Mouse (Mus musculus) heart, embryonic 13.5 days (tissue): ENCODE data around the gene Psip1. TPM values are rescaled to one million over a fixed set of nuclear protein-coding genes. Genes with fewer than 3 reads are reported as not detected.

Source experiments
- ATAC-seq: fragments of 200-750 bp; cut with Nextera tagmentation; 2 replicates; pipeline ENCODE4 v1.8.0; 2017; ENCODE audit warnings: moderate TSS enrichment; ENCODE audit not compliant: insufficient number of reproducible peaks, low FRiP score, low TSS enrichment; ENCODE audit errors: extremely low read depth
- H3K27ac ChIP-seq: fragments of 300-500 bp; sonication (generic); replicated peaks from 2 replicates; pipeline ENCODE4 v1.5.1; 2015; ENCODE audit warnings: moderate library complexity, mild to moderate bottlenecking, inconsistent platforms
- H3K27me3 ChIP-seq: fragments of 300-500 bp; sonication (generic); replicated peaks from 2 replicates; pipeline ENCODE4 v1.6.1; 2015; ENCODE audit warnings: mild to moderate bottlenecking, inconsistent platforms
- H3K36me3 ChIP-seq: fragments of 300-500 bp; sonication (generic); 2 replicates; pipeline ENCODE4 v1.6.1; 2015; ENCODE audit warnings: mild to moderate bottlenecking, inconsistent platforms
- H3K4me1 ChIP-seq: fragments of 300-500 bp; sonication (generic); 2 replicates; pipeline ENCODE4 v1.6.1; 2015; ENCODE audit warnings: inconsistent platforms
- H3K4me2 ChIP-seq: fragments of 300-500 bp; sonication (generic); 2 replicates; pipeline ENCODE4 v1.6.1; 2015; ENCODE audit warnings: inconsistent platforms, mild to moderate bottlenecking, moderate library complexity
- H3K4me3 ChIP-seq: fragments of 300-500 bp; sonication (generic); 2 replicates; pipeline ENCODE4 v1.5.1; 2015; ENCODE audit warnings: moderate library complexity, mild to moderate bottlenecking, inconsistent platforms
- H3K9ac ChIP-seq: fragments of 300-500 bp; sonication (generic); 2 replicates; pipeline ENCODE4 v1.6.1; 2015; ENCODE audit warnings: inconsistent platforms, mild to moderate bottlenecking, moderate library complexity
- H3K9me3 ChIP-seq: fragments of 300-500 bp; sonication (generic); 2 replicates; pipeline ENCODE4 v1.6.1; 2016; ENCODE audit warnings: inconsistent platforms
- WGBS: fragments of 180-500 bp; shearing (Covaris S2); methylation state at CpG from one replicate; pipeline ENCODE4 v1.1.7; 2015; ENCODE audit warnings: mixed read lengths; 5-methylcytosine and 5-hydroxymethylcytosine counted together
- polyA plus RNA-seq: library from polyadenylated mRNA; unstranded; fragments of >200 nt; fragmentation: Nextera tagmentation; extraction: Ambion mirVana; gene quantifications from 2 replicates; pipeline ENCODE4 v1.2.1, GENCODE M21; 2015

The Psip1 gene
- polyA plus RNA-seq, 1 experiment from 2014 or later: 76.7 TPM

GRCm38 (mm10) chr4:83439045-83439444 lies 47.2 kb downstream of the Psip1 start:
- Histone ChIP-seq H3K27me3 (no peaks in the 10 kb centered on the region), H3K4me2 (no peak overlapping the region), H3K4me1 (no peaks in the 10 kb centered on the region), H3K9ac (no peak overlapping the region), H3K27ac (no peak overlapping the region), H3K36me3 (peaks cover 85% of the 10 kb centered on the region), H3K9me3 (no peaks in the 10 kb centered on the region), H3K4me3 (no peak overlapping the region)
- WGBS: 72% methylated on average over 5 of the region's 5 CpGs
- ATAC-seq: no peak

- H3K9ac ChIP-seq: no peak overlapping the region
- H3K27me3 ChIP-seq: no peaks in the 10 kb centered on the region
- no peak for ATAC-seq
- peaks cover 94% of the 10 kb centered on the region for H3K36me3 ChIP-seq
- H3K27ac ChIP-seq: no peak overlapping the region
- H3K4me1 ChIP-seq: no peaks in the 10 kb centered on the region
- no peak overlapping the region for H3K4me2 ChIP-seq
- no peaks in the 10 kb centered on the region for H3K9me3 ChIP-seq
- H3K4me3 ChIP-seq: no peak overlapping the region
Observed at GRCm38 (mm10) chr4:83438116-83438515, 48.1 kb downstream of the Psip1 start.

- 93% methylated on average over 8 of the region's 8 CpGs for WGBS
- ATAC-seq: no peak
- Histone ChIP-seq H3K27me3 (no peaks in the 10 kb centered on the region), H3K36me3 (peaks cover 98% of the 10 kb centered on the region), H3K9me3 (no peaks in the 10 kb centered on the region), H3K4me3 (no peak overlapping the region), H3K9ac (no peak overlapping the region), H3K4me1 (no peaks in the 10 kb centered on the region), H3K4me2 (no peak overlapping the region), H3K27ac (no peak overlapping the region)
Observed at GRCm38 (mm10) chr4:83436375-83436774, 49.9 kb downstream of the Psip1 start.

DNA sequence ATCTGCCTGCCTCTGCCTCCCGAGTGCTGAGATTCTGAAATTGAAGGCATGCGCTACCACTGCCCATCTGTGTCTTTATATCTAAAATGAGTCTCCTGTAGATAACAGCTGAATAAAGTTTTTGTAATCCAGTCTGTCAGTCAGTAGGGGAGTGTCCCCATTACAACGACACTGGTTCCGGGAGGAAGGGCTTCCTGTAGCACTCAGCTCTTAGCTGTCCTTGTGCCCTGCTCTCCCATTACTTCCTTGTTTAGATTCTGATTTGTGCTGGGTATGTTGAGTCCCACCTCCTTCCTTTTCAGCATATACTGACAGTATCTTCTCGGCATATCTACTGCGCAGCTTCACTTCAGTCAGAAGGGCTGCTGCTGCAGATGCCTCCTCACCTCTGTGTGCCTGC lies 53.4 kb downstream of the Psip1 start:
- 82% methylated on average over 6 of the region's 6 CpGs for WGBS
- Histone ChIP-seq H3K4me2 (no peak overlapping the region), H3K4me1 (no peaks in the 10 kb centered on the region), H3K27ac (no peak overlapping the region), H3K27me3 (no peaks in the 10 kb centered on the region), H3K4me3 (no peak overlapping the region), H3K36me3 (peaks cover 90% of the 10 kb centered on the region), H3K9me3 (no peaks in the 10 kb centered on the region), H3K9ac (no peak overlapping the region)
- ATAC-seq: no peak

DNA sequence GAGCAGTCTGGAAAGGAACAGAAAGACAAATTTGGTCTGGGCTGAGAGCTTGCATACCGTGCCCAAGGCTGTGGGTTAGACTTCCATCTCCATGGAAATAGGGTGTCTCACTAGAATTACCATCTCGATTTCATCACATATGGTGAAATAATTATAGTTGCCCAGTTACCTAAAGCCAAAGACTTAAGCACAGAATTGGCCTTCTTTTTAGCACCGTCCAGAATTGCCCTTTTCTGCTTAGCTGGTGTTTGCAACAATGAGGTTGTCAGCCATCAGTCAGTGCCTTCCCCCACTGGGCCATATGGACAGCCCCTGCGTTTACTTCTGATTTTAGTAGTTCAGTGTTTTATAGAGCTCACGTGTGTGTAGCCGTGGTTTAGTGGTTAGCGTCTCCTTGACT lies 54.3 kb downstream of the Psip1 start:
- 91% methylated on average over 7 of the region's 7 CpGs for WGBS
- Histone ChIP-seq H3K9ac (no peak overlapping the region), H3K27me3 (no peaks in the 10 kb centered on the region), H3K4me3 (no peak overlapping the region), H3K9me3 (no peaks in the 10 kb centered on the region), H3K4me1 (no peaks in the 10 kb centered on the region), H3K27ac (no peak overlapping the region), H3K36me3 (peaks cover 91% of the 10 kb centered on the region), H3K4me2 (no peak overlapping the region)
- ATAC-seq: no peak

DNA sequence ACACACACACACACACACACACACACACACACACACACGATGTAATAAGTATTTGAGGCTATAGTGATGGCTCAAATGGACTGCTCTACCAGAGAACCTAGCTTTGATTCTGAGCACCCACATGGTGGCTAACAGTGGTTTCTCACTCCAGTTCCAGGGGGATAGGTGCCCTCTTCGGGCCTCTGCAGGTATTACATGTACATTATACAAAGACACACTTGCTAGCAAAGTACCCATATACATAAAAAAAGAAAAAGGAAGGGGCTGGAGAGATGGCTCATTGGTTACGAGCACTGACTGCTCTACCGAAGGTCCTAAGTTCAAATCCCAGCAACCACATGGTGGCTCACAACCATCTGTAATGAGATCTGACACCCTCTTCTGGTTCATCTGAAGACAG lies 57.4 kb downstream of the Psip1 start:
- Histone ChIP-seq H3K36me3 (peaks cover 86% of the 10 kb centered on the region), H3K27me3 (no peaks in the 10 kb centered on the region), H3K4me2 (no peak overlapping the region), H3K4me3 (no peak overlapping the region), H3K9me3 (no peaks in the 10 kb centered on the region), H3K9ac (no peak overlapping the region), H3K4me1 (no peaks in the 10 kb centered on the region), H3K27ac (no peak overlapping the region)
- WGBS: 90% methylated on average over 4 of the region's 4 CpGs
- no peak for ATAC-seq

- Histone ChIP-seq H3K4me2 (no peak overlapping the region), H3K9me3 (no peaks in the 10 kb centered on the region), H3K27me3 (no peaks in the 10 kb centered on the region), H3K4me3 (no peak overlapping the region), H3K27ac (no peak overlapping the region), H3K9ac (no peak overlapping the region), H3K36me3 (peaks cover 86% of the 10 kb centered on the region), H3K4me1 (no peaks in the 10 kb centered on the region)
- ATAC-seq: no peak
- WGBS: 92% methylated on average over 8 of the region's 8 CpGs
Observed at GRCm38 (mm10) chr4:83427696-83428095, 58.6 kb downstream of the Psip1 start.

DNA sequence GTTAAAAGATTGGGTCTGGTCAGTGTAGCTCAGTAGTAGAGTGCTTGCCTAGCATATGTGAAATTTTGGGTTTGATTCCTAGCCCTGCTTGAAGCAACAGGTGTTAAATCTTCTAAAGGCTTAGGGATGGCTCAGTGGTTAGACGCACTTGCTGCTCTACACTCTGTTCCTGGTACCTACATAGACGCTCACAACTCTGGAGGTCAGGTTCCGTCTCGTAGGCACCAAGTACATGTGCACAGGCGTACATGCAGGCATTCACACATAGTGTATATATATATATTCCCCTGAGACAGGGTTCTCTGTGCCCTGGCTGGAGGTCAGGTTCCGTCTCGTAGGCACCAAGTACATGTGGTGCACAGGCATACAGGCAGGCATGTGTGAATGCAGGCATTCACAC lies 59.1 kb downstream of the Psip1 start:
- no peak for ATAC-seq
- Histone ChIP-seq H3K4me3 (no peak overlapping the region), H3K27ac (no peak overlapping the region), H3K4me1 (no peaks in the 10 kb centered on the region), H3K4me2 (no peak overlapping the region), H3K9ac (no peak overlapping the region), H3K9me3 (no peaks in the 10 kb centered on the region), H3K27me3 (no peaks in the 10 kb centered on the region), H3K36me3 (peaks cover 87% of the 10 kb centered on the region)
- 94% methylated on average over 7 of the region's 7 CpGs for WGBS

DNA sequence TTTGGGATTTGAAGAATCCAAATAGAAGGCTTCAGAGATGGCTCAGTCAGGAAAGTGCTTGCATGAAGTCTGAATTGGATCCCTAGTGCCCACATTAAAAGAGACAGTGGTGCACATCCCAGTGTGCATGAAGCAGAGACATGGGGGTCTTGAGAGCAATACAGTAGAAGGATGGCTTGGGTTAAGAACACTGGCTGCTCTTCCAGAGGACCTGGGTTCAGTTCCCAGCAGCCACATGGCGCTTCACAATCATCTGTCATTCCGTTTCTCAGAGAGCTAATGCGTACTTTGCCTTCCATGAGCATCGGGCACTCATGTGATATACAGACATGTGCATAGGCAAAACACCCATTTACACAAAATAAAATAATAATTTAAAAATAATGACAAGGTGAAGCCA lies 61.1 kb downstream of the Psip1 start:
- no peak for ATAC-seq
- Histone ChIP-seq H3K36me3 (peaks cover 81% of the 10 kb centered on the region), H3K9me3 (no peaks in the 10 kb centered on the region), H3K4me3 (no peak overlapping the region), H3K9ac (no peak overlapping the region), H3K4me2 (no peak overlapping the region), H3K27ac (no peak overlapping the region), H3K27me3 (no peaks in the 10 kb centered on the region), H3K4me1 (no peaks in the 10 kb centered on the region)
- WGBS: 92% methylated on average over 4 of the region's 4 CpGs

DNA sequence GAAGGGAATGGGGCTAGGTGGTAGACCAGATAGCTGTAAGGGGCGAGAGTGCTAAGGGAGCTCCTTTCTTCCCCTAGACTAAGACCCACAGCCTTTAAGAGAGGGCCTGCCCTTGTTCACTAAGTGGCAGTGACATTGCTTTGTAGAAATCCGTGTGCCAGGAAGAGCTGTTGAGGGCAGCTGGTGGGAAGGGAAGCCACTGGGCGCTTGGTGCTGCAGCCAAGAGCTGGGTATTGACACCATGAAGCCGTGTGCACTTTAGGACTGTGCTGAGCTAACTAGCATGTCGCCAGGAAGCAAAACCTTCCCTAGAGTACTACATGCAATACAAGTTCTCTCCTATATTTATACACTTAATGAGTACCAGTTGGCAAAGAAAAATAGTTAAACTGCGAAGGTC lies 62.6 kb downstream of the Psip1 start:
- Histone ChIP-seq H3K4me1 (peaks cover 11% of the 10 kb centered on the region), H3K4me3 (no peak overlapping the region), H3K9me3 (no peaks in the 10 kb centered on the region), H3K36me3 (peaks cover 75% of the 10 kb centered on the region), H3K4me2 (no peak overlapping the region), H3K27ac (no peak overlapping the region), H3K9ac (no peak overlapping the region), H3K27me3 (no peaks in the 10 kb centered on the region)
- 91% methylated on average over 6 of the region's 6 CpGs for WGBS
- ATAC-seq: no peak

DNA sequence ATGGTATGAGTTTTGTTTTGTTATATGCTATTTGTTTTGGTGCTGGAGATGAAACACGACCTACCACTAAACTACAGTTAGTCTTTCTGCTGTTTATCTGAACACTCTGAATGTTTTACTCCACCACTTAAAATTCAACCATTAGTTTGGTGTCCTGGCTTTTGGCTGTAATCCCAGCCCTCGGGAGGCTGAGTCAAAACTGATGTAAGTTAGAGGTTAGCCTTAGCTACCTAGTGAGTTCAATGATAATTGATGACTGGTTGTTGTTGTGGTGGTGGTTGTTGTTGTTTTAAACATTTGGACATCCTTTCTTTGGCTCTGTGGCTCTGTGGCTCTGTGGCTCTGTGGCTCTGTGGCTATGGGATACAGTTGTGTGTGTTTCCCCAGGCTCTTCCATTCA lies 67.5 kb downstream of the Psip1 start:
- Histone ChIP-seq H3K9ac (peak overlapping the region; percentile 94), H3K4me1 (peaks cover 19% of the 10 kb centered on the region), H3K4me3 (peak overlapping the region; percentile 85), H3K9me3 (0 out of 2 replicates have a peak, but pooled peaks cover 4% of the 10 kb centered on the region), H3K4me2 (peak overlapping the region; percentile 84), H3K27me3 (no peaks in the 10 kb centered on the region), H3K27ac (no peak overlapping the region), H3K36me3 (peaks cover 31% of the 10 kb centered on the region)
- WGBS: 61% methylated on average over 2 of the region's 2 CpGs
- ATAC-seq: no peak

DNA sequence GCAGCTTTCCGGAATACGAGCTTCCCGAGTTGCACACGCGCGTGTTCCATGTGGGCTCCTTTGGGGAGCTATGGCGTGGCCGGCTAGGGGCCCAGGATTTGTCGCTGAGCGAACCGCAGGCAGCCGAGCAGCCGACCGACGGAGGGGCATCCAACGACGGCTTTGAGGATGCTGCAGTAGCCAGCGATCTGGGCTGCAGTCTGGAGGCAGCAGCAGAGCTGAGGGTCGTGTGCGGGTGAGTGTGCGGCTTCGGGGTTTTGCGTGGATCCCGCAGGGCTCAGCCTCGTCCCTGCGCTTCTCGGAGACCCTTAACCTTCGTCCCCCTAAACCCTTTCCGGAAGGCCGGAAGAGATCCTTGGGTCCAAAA lies 68.5 kb downstream of the Psip1 start:
- peak overlapping the region; percentile 85 for H3K4me3 ChIP-seq
- under 1% methylated on average over 30 of the region's 30 CpGs for WGBS
- peaks cover 21% of the 10 kb centered on the region for H3K36me3 ChIP-seq
- 0 out of 2 replicates have a peak, but pooled peaks cover 4% of the 10 kb centered on the region for H3K9me3 ChIP-seq
- H3K27ac ChIP-seq: peak overlapping the region; percentile 87
- peaks cover 19% of the 10 kb centered on the region for H3K4me1 ChIP-seq
- H3K27me3 ChIP-seq: no peaks in the 10 kb centered on the region
- H3K4me2 ChIP-seq: peak overlapping the region; percentile 84
- ATAC-seq: peak; percentile 61; the same call in 1 of the 2 replicates
- H3K9ac ChIP-seq: peak overlapping the region; percentile 94
